Mouse (Mus musculus) 3T3-L1 (cell line): ENCODE measurements at regions not wholly inside any gene's neighbourhood (a gene's known extent, or its start where the extent isn't known, plus 50 kb on each side); places are given as distances from the start of the nearest gene placed in this dataset.

Experiments used
- DNase-seq: peaks from one replicate; pipeline ENCODE4 v3.0.0-alpha.2; 2015; ENCODE audit warnings: low read depth, low spot score

DNA sequence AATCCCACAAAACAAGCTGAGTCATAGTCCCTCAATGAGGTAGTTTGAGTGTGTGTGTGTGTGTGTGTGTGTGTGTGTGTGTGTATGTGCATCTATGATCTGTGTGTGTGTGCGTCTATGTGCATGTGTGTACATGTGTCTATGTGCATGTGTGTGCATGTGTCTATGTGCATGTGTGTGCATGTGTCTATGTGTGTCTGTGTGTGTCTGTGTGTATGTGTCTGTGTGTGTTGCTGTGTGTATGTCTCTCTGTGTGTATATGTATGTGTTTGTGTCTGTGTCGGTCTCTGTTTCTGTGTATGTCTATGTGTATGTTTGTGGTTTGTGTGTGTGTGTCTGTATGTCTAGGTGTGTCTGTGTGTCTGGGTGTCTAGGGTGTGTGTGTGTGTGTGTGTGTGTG lies 309.1 kb upstream of the Brinp3 start:
- DNase-seq, result no peak

DNA sequence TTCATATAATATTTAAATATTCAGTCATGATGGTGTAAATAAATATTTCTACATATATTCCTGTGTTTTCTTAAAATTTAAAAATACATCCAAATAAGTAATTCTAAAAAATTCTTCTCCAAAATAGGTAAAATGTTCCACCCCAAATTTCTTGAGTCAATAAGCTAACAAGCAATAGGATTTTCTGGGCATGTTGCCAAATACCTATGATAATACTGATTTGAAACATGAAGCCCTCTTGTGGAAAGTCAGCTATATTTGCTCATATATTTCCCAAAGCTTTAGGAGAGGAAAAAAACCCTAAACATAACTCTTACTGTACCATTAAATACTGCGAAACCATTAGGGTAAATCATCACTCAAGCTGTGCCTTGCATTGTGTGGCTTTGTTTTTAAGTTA lies 282.9 kb upstream of the Brinp3 start:
- peak; percentile 77 for DNase-seq

- DNase-seq, result no peak
These were observed 262.8 kb upstream of the Brinp3 start for GRCm38 (mm10) chr1:146231487-146232466.

DNA sequence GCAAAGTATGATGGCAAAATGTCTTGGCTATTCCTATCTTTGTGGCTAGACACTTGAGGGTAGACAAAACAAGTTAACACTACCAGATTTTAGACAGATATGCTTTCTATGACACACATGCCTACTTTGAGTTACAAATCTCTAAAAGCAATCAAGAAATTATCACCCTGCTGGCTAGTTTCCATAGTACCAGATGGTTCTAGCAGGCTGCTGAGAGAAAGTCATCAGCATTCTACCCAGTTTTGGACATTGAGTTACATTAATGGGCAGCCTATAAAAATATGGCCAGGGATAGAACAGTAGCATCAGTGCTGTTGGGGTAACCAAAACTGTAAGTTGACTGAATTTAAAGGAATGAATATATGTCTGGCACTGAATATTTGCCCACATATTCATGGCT lies 234.2 kb upstream of the Brinp3 start:
- DNase-seq, result no peak

DNA sequence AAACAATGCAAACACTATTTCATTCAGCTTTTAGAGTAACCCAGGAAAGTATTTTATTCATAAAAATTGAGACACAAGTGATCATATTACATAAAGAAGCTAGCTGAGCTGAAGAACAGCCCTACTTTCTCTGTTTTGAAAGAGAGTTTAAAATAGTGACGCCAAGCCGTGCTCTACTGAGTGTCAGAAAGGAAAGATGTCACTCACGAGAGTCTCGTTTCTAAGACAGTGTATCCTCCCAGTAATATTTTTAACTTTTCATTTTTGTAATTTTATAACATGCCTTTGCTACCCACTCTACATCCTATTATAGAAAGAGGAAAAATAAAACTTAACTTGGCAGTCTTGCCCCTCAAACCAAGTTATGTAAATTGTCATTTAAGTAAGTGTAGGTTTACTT lies 195.5 kb upstream of the Brinp3 start:
- DNase-seq, result no peak

DNA sequence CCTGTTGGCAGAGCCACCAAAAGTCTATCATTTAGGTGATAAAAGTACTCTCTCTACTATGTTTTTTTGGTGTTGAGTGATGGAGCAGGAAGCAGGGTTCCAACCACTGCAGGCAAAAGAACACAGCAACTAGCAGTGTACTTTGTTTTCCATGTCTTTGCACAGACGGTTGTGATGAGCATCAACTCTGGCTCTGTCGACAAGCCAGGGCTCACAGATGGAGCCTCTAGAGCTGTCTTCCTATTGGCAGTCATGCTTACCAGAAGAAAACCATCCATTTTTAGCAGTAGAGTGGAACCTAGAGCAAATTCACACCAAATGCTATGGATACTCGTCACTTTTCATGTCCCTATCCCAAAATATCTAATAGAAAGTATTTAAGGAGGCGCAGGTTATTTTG lies 182.0 kb upstream of the Brinp3 start:
- no peak for DNase-seq

GRCm38 (mm10) chr1:146316172-146317158 lies 178.1 kb upstream of the Brinp3 start:
- DNase-seq, result peak; percentile 79

DNA sequence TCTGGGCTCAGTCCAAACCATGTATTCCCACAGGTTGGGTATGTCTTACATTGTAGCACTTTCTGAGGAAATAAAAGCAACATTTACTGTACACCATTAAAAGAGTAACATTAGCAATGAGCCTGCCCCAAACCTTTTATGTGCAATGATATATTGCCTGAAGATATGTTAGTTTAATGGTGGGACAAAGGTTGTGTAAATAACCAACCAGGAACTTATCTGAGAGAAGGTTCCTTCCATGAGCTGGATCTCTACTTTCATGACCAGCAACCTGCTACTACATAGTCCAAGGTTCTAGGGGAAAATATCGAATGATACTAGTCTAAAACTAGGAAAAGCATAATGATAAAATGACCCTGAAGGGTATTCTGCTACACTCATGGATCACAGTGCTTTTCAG lies 172.5 kb upstream of the Brinp3 start:
- no peak for DNase-seq

DNA sequence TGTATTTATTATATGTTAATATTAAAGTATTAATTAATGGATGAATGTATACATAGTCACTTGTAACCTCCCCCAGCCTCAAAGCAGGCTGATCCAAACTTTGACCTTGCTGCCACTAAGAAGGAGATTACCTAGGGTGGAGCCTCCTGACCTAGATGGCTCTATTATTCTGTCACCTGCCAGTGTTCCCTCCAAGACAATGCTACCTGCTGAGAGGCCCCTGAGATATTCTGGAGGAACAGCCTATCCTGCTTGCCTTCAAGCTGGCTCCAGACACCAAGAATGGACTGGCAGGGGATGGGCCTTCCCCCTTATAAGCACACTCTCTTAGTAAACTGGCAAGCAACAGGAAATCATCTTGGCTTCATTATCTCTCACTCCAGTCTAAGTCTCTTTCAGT lies 171.7 kb upstream of the Brinp3 start:
- DNase-seq, result no peak

DNA sequence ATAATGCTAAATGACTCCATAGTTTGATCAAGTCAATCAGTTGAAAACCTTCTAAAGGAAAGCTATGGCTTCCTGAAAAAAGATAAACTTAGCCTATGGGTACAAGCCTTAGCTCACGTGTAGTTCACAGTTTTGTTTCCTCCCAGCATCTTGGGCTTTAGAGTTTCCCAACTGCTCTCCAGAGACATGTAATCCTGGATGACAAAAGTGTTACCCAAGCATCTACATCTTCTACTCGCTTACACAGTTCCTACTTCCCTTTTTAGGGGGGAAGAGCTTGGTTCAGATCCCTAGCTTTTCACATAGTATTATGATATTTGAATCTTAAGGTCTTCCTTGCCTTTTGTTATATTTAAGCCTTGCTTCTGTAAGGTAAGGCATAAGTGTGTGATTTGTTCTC lies 157.5 kb upstream of the Brinp3 start:
- no peak for DNase-seq

DNA sequence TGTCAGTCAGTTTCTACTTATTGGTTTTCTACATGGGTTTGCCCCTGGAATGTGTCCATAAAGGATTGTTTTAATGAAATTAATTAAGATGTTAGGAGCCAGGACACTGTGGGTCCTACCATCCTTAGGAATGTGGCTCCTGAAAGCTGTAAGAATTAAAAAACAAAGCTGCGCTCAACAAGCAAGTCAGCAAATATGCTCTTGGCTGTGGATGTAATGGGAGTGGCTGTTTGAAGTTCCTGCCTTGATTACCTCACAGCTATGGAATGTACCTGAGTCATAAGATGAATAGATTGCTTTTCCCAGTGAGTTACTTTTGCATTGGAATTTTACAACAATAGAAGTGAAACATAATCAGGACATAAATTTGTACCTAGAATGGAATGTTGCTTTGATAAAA lies 137.6 kb upstream of the Brinp3 start:
- DNase-seq, result peak; percentile 86

DNA sequence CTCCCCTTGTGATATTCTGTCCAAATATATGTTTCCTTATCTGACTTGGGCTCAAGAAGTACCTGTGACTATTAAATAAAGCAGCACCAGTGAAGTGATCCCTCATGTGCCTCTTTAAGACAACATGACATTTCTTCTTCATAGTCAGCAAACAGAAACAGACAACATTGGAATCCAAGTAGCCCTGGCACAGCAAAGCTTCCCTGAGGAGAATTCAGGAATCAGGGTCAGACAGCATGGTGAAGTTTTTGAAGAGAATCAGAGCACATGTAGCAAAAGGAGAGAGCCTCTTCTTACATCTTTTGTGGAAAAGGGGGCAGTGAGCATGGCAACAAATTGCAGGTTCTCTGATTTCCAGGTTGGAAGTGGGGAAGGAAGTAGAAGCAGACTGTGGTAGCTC lies 136.3 kb upstream of the Brinp3 start:
- no peak for DNase-seq

DNA sequence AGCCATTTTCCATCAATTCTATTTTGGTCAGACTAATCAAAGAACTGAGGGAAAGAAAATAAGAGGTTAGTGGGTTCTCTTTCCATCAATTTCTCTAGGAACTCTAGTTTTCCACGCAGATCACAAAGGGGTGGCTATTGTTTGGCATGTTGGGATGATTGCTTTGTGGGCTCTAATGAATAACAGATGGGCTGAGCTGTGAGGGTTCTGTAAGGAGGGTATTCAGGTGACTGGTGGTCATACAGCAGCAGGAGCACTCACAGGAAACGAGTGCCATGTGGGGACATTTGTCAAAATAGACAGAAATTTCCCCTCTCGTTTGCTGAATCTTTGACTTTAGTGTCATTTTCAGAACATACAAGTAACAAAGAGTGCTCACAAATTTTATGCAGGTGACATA lies 134.9 kb upstream of the Brinp3 start:
- DNase-seq, result no peak

DNA sequence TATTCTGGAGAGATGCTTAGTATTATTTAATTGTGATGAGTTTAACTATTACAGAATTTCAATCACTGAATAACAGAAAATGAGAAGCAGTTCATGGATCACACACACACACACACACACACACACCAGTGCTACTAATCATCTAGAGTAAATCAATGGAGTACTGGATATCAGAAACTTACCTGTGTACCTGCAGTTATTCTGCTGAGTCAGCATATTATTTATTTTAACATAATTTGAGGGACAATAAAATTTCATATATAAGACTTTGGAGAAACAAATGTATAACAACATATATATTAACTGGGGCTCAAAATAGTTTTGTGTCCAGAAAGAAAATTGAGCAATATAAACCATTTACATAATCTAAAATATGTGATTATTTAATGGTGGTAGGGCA lies 134.4 kb upstream of the Brinp3 start:
- DNase-seq, result no peak

DNA sequence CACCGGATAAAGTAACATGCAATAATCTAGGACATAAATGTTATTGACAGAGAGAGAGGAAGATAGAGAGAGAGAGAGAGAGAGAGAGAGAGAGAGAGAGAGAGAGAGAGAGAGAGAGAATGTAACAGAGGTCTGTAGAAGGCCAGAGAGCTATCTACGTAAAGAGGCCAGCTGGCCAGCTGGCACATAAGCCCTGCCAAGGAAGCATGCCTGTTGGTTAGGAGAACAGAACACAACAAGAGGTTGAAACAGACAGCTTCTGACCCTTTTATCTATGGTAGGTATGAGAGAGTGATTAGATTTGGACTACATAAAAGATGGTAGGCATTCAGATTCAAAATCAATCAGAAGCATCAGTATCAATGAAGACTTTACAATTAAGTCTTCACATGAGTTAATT lies 130.8 kb upstream of the Brinp3 start:
- no peak for DNase-seq
